ENCODE assay signal across 8 mouse cellular contexts in genomic region chrX:151800701-151801511, GRCm38 (mm10). TPM values are rescaled to one million over a fixed set of nuclear protein-coding genes. Genes with fewer than 3 reads are reported as not detected.
DNase-seq lines count a peak whose midpoint lies in the region; ATAC-seq lines count a peak whose summit lies in the region.

Gene Huwe1, plus strand, starts transcription at chrX:151800807.

- ATAC-seq in hindbrain, embryonic 11.5 days (ENCODE audit: low FRiP score) = peak; percentile 71

- H3K36me3 ChIP-seq in hindbrain, embryonic 11.5 days (ENCODE audit: control insufficient read depth, insufficient read depth, low read length) = no peaks in the 10 kb centered on the region

- H3K4me2 ChIP-seq in hindbrain, embryonic 11.5 days (replicated peaks; ENCODE audit: low read depth, low read length) = peak within 1 kb of the TSS; percentile 34

- H3K9me3 ChIP-seq in hindbrain, embryonic 11.5 days (ENCODE audit: control insufficient read depth, low read length) = no peaks in the 10 kb centered on the region

- peak within 1 kb of the TSS; percentile 89 for H3K27ac ChIP-seq in hindbrain, embryonic 11.5 days (ENCODE audit: low read depth, low read length)

- H3K27me3 ChIP-seq in hindbrain, embryonic 11.5 days (ENCODE audit: control insufficient read depth, insufficient read depth, low read length) = no peaks in the 10 kb centered on the region

- H3K9ac ChIP-seq in hindbrain, embryonic 11.5 days (ENCODE audit: low read depth, low read length) = peak within 1 kb of the TSS; percentile 70

- peak within 1 kb of the TSS; percentile 45 for H3K4me3 ChIP-seq in hindbrain, embryonic 11.5 days (ENCODE audit: low read depth, low read length)

- DNase-seq in Muller cell, postnatal 12 days (ENCODE audit: inconsistent ontology term) = peak; percentile 69
- peak; percentile 80 for DNase-seq in cerebellum, adult 9-11 months
- peak; percentile 59 to 62 for DNase-seq in frontal cortex, postnatal 10 days (ENCODE audit: low spot score in 2 of 2)
- DNase-seq in hindbrain, embryonic 11.5 days (ENCODE audit: low spot score) = peak; percentile 92
- DNase-seq in layer of hippocampus, postnatal 14 days (ENCODE audit: low spot score in 2 of 2) = peak; percentile 61
- DNase-seq in lung, postnatal 10 days = peak; percentile 82
- DNase-seq in ovary, postnatal 36 days (ENCODE audit: low spot score) = peak; percentile 60
- peak; percentile 69 for DNase-seq in thymus, postnatal 14 days

- WGBS in hindbrain, embryonic 11.5 days = 15% methylated on average over 33 of the region's 36 CpGs

- H3K4me1 ChIP-seq in hindbrain, embryonic 11.5 days (replicated peaks; ENCODE audit: control insufficient read depth, insufficient read depth, low read length) = no peaks in the 10 kb centered on the region

RNA-seq across cellular contexts. Expression of gene Huwe1, which starts in this region (rescaled TPM):
- 75.2 and 117 TPM in 2 replicates for polyA plus RNA-seq in hindbrain, embryonic 11.5 days (2014; fragmentation: Nextera tagmentation; extraction: Ambion mirVana)
- 100 to 1,000 TPM; 260 to 283 TPM for total RNA-seq in layer of hippocampus, postnatal 14 days (2021)

Comparison
In these comparisons a context has a peak if more than half of its experiments do, and no peak if none do; other contexts are left out.
1. Peak in every context shown above with its lines: DNase-seq, ATAC-seq, H3K4me3 ChIP-seq and H3K27ac ChIP-seq.